Mouse (Mus musculus): ENCODE measurements around the gene Hoxc8.

Hoxc8 gene

DNA sequence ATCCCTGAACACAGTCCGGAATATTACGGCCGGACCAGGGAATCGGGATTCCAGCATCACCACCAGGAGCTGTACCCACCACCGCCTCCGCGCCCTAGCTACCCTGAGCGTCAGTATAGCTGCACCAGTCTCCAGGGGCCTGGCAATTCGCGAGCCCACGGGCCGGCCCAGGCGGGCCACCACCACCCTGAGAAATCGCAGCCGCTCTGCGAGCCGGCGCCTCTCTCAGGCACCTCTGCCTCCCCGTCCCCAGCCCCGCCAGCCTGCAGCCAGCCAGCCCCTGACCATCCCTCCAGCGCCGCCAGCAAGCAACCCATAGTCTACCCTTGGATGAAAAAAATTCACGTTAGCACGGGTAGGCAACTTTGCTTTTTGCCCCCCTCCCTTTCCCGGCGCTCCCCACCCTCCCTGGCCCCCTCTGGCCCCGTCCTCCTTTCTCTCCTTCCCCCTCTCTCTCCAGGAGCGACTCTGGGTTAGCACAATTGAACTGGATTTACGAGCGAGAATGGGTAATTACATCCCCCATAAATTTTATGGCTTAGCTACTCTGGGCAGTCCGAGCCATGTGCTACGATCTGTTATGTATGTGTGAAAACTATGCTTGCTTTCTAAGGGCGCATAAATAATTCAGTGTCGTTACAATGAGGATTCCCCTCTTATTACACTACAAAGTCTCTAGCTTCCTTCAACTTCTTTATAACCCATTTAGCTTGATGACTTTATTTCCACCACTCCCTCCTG is 44.6 kb downstream of the Hoxc8 start:
- no peak for DNase-seq (ENCODE audit: low spot score)

DNA sequence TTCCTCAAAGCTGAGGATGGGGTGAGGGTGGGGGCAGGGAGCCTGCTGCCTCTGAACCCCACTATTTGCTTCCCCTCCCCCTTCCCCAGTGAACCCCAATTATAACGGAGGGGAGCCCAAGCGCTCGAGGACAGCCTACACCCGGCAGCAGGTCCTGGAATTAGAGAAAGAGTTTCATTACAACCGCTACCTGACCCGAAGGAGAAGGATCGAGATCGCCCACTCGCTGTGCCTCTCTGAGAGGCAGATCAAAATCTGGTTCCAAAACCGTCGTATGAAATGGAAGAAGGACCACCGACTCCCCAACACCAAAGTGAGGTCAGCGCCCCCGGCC is 45.1 kb downstream of the Hoxc8 start:
- DNase-seq (ENCODE audit: low spot score), result no peak

DNA sequence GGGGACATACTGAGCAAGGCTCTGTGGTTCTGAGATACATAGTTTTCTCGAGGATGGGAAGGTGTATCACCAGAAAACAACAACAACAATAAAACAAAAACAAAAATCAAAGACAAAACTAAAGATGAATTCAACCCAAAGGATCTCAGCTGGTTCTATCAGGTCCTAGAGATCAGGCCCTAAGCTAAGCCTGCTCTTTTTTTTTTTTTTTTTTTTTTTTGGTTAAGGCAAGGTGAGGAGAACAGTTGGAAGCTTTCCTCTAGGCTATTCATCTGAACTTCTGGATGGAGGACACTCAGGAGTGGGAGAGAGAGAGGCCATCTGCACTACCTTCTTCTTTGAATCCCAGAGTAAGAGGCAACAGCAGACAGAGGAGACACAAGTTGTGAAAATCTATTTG is 47.2 kb downstream of the Hoxc8 start:
- no peak for DNase-seq (ENCODE audit: low spot score)

DNA sequence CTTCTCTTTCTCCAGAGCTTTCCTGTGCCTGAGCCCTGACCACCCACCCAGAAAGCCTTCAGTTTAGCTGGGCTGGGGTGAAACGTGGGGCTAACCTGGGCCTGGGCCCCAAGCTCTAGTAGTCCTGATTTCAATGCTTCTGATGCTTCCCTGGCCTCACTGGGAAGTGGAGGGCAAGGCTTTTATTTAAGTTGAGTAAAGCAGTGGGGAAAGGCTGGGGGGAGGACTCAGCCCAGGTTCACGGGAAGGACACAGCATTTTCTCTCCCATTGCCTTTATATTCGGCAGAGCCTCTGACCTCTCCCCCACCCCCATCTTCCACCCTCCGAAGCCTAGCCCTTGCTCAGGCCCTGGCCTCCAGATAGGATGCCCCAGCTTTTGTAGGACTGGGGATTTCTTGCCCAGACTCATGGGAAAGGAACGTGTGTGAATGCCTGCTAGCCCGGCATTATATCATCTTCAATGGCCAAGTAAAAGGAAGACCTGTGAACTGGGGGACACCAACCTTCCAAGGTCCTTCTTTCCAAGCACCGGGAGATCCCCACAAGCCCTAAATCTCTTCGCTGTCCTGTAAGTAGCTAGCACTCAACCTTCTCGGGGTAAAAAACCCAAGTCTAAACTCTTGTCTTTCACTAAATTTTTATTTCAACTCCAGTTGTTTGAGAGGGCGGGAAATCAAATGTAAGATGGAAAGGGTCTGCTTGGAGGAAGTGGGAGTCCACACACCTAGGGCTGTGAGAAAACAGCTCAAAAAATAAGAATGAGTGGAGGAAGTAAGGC is 48.5 kb downstream of the Hoxc8 start:
- DNase-seq (ENCODE audit: low spot score), result no peak

DNA sequence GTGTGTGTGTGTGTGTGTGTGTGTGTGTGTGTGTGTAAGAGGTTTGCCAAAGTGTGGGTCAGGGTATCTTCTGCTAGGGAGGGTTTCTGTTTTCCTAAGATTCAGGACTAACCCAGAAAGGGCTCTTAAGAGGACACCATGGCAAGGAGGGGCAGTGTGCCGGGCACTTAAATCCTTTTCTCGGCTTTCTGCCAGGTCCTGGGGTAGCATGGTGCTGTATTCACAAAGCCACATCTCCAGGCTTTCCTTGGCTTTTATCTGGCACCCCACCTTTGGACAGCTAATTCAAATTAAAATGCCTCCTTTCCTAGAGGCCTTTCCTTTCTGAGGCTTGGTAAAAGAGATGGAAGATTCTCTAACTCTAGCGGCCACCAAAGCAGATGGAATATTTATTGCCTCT is 49.2 kb downstream of the Hoxc8 start:
- DNase-seq (ENCODE audit: low spot score), result no peak

DNA sequence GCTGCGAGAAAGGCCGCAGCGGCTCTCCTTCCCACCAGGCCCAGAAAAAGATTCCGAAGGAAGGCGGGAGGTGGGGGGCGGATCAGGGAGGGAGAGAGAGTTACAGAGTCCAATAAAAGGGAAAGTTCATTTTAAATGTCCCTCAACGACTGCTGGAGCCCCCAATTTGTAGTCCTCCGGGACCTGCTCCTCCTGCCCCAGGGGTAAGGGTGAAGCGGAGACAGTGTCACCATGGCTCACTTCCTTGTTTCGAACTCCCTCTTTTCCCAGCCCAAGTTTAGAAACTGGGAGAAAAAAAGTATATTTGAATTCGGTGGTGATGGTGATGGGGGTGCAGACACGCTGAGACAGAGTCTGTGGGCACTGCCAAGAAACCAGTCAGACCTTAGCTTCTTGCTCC is 50.2 kb downstream of the Hoxc8 start:
- no peak for DNase-seq (ENCODE audit: low spot score)

DNA sequence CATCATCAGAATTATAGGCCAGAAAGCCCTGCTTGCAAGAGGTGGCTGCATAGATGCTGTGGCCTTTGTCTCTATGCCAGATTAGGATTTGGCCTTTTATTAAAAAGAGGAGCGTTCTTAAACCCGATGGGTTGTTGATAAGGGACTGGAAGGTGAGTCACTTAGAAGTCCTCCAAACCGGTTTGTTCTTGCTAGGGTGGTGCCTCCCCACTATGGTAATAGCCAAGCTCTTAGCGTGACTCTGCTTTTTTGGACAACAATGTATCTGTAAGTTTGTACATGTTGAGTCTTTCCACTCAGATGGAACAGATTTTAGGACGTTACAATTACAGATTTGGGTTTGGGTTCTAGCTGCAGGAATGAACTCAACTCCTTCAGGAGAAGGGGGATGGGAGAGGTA is 51.2 kb downstream of the Hoxc8 start:
- DNase-seq (ENCODE audit: low spot score), result no peak

DNA sequence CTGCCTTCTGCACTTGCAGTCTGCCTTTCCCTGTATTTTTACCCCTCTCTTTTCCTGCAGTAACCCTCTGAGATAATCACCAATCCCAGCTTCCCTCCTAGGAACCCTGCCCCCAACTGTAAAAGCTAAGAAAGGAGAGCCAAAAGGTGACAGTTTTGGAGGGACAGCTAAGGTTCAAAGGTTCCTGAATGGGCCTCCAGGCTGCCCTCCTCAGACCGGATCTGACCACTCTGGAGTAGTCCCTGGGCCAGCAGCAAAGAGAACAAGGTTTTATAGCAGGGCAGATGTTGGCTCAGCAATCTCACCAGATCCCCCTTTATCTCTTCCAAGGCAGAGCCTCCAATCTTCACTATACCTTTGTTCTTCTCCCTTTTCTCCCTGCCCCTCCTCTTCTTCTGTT is 51.8 kb downstream of the Hoxc8 start:
- DNase-seq (ENCODE audit: low spot score), result no peak
